Mouse (Mus musculus) cerebellum, adult 11 months (tissue): ENCODE data around the gene Gm20219.
"Not testable (repeated sequence)": the region's sequence is repeated elsewhere in the genome, so short reads cannot be mapped to it uniquely, and the experiment has no call there.

Experiments
- DNase-seq: peaks from one replicate; pipeline ENCODE4 v3.0.0; 2022

Gene Gm20219

DNA sequence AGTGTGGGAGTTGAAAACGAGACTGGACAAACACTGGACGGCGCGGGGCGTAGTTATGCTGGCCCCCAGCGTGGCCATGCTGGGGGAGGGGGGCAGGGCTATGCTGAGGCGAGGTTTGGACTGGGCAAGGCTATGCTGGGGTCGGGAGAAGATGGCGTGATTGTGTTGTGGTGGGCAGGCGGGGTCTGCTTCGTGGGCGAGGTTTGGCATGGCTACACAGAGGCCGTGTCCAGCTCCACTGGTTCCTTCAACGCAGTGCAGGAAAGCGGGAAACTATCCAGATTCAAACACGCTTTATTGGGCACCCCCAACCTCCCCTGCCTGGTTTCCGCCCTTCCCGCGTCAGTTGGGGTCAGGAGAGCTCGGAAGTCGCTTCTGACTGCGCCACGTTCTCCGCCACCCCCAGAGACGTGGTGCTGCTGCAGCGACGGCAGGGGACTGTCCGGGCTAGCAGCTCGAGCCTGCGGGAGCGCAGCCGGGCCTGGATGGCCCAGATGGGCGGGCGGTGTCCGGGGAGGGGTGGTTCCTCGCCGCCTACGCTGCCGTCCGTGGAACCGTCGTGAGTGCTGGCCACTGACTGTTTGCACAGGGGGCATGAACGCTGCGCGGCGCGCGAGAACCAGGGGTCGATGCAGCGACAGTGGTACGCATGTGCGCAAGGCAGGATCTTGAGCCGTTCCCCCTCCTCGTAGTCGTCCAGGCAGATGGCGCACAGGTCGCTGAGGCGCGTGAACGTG is 43.0 kb downstream of the Gm20219 start:
- DNase-seq: peak; percentile 31

DNA sequence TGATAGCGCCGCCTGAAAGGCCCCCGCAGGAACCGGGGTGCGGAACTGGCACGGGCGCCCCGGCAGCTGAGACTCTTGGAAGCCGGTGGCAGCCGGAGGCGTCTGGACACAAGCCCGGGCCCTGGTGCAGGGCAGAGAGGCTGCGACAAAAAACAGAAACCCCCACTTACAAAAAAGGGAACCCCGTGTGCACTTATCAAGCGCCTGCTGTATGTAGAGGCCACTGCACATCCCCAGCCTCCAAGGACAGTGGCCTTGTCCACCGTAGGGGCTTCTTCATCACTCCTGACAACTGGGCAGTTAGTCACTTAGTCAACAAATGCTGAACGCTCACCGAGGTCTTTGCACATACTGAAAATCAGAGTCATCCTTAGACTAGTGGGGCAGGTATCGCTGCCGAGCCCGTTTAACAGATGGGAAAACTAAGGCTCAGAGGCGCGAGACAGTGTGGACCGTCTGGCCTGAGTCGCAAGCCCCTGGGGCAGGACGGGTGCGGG is 43.7 kb downstream of the Gm20219 start:
- peak; percentile 59 for DNase-seq

DNA sequence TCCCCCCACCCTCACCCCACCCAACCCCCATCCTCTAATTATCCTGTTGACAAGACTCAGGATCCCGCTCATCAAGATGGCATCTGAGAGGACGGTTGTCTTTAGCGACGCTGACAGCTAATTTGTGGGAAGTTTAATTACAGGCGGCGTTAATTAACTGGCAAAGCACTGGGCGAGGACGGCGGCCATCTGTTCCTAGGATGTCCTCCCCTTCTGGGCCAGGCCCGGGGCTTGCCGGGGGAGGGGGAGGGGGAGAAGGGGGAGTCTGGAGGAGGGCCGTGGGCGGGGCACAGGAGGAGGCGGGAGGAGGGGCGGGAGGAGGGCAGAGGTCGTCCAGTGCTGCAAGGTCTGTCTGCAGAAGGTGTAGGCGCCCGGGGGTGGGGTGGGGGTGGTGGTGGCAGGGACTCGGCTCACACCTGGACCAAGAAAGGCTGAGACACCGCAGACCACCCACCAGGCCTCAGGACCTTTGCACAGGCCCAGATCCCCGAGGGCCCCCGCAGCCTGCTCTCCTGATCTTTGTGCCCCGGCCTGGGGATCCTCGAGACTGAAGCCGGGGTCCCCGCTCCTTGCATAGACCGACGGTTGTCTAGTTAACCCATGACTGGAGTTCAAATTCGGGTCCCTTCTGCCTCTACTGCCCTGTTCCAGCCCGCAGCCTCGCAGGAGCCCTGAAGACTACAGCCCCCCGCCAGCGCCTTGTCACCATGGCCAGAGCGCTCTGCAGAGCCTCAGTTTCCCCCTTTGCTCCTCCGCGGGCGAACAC is 44.3 kb downstream of the Gm20219 start:
- peak; percentile 70 for DNase-seq

DNA sequence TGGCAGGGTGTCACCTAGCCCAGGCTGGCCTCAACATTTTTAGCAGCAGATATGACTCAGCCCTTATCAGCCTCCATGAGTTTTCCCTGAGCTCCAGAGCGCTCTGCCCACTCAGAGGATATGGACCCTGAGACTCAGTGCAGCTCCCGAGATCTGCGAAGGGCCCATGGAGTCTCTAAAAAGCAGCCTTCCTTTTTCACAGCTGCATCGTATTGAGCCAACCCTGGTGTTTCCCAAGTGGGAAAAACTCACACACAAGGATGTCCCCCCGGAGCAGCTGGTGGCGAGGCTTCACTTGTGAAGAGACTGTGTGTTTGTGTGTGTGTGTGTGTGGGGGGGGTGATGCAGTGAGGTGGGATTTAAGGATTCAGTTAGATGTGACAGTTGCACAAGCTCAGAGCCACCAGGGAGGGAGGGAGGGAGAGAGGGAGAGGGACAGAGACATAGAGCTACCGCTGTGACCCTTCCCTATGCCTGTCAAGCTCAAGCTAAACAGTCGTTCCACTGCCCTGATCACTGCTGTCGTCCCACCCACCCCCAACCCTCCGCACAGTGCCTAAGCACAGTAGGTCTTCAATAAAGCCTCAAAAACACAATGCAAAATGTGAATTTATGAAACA is 45.1 kb downstream of the Gm20219 start:
- no peak for DNase-seq

DNA sequence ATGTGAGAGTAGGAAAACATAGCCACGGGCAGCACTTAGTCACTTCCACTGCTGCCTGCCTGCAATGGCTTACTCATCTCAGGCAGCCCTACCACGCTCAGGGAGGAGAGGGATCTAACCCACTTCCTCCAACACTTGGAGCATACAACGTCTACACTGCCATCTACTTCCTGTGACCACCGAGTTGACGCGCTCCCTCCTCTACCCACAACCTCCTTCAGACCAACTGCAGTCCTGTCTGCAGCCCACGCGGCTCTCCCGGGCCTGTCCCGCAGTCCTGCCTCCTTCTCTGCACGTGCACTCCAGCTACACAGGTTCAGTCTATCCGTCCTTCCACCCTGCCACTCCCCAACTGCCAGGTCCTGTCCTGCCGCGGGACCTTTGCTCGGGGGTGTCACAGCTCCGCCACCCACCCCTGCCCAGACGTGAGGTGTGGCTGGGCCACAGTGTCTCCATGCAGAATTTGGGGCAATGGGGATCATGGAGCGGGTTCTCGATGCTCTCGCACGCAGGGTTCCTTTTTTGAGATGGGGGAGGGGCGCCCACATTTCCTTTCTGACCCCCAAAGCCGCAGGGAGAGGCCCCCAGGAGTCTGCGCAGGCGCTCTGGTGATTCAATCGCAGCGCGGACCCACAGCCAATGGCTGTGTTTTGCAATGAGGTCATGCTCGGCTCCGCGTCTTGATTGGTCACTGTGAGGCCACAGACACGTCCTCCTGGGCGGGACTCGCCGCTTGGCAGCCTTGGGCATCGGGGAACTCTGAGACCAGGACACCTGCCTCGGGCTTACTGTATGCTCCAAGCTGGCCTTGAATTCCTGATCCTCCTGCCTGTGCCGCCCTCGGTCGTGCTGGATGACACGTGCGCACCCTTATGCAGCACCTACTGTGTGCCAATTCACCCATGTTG is 46.8 kb downstream of the Gm20219 start:
- peak; percentile 97 for DNase-seq

DNA sequence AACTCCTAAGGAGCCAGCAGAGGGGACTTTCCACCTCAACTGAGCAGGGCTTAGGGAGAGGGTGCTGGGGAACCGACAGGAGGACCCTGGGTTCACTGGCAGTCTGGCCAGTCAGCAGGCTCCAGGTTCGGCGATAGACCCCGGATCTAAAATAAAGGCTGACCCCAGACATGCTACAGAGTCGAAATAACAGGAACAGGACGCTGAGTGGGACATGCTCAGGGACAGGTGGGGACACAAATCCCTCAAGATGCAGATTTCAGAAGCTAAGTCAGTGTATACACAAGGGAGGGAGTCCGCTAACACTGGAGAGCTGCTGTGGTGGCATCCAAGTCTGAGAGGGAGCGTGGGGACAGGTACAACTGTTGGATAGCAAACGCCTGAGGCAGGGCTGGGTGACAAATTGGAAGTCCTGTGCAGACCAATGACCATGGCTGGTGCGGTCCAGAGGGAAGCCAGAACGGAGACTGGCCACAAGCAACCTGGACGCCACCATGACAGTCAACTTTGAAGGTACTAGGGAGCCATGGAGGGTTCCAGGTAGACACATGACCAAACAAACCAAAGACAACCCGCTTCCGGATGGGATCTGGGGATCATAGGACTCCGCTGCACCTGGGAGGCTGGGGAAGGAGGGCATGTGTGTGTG is 47.6 kb downstream of the Gm20219 start:
- DNase-seq: peak; percentile 33

DNA sequence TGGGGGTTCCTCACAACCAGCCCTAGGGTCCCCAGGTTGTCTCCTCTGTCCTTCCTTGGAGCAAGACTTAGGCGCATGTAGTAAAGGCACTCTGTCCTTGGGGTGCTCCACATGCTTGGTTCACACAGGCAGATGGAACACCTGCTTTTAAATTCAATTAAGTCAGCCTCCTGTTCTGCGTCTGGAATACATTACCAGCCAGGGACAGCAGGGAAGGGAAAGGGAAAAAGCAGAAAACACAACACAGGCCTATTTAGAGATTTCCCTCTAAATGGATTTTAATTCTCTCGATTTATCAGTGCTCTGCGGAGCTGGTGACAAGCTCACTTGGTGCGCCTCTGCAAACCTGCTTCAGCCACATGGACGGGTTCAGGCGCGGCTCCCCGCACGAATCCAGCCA is 48.8 kb downstream of the Gm20219 start:
- DNase-seq: no peak

DNA sequence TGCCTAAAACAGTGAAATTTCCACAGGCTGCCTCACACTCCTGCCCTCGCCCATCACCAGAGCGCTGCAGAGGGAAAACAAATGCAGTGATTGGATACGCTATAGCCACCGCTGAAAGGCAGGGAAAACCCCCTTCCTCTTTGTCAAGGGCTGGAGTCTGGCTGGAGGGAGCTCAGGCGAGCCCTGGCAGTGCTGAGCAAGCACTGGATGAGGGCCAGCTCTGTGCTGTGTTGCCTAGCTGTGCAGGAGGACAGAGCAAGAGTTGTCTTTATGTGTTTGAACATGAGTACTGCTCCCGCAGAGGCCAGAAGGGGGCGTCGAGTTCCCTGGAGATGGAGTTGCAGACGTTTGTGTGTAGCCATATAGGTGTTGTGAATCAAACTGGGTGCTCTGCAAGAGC is 51.7 kb downstream of the Gm20219 start:
- DNase-seq: peak; percentile 69

DNA sequence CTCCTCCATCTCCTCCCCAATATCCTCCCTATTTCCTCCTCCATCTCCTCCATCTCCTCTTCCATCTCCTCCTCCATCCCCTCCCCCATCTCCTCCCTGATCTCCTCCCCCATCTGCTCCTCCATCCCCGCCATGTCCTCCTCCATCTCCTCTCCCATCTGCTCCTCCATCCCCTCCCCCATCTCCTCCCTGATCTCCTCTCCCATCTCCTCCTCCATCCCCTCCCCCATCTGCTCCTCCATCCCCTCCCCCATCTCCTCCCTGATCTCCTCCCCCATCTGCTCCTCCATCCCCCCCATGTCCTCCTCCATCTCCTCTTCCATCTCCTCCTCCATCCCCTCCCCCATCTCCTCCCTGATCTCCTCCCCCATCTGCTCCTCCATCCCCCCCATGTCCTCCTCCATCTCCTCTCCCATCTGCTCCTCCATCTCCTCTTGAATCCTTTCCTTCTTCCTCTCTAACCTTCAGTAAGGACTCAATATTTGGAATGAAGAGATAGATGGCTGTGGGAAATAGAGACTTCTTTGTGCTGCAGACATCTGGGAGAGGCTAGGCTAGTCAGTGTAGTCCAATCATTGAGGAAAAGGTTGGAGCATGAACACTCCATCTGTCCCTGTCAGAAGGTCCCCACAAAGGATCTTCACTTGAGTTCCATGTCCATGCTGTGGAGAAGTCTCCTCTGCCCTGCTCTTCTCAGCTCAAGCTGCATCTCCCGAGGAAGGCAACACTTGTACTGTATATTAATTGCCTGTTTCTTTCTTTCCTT is 52.4 kb downstream of the Gm20219 start:
- not testable (repeated sequence) for DNase-seq
